ENCODE assay signal across 26 mouse cellular contexts in genomic region chr14:24839056-24839455, GRCm38 (mm10).
DNase-seq lines count a peak whose midpoint lies in the region; ATAC-seq and TF ChIP-seq lines count a peak whose summit lies in the region.
"Had no signal": no experiment of that assay in that cellular context is flagged by ENCODE, and none has a peak within 500 bp of the region (broad histone marks: within the 10 kb centered on the region; RNA-seq: fewer than 3 reads in every experiment).

No protein-coding gene starts in this region.

- DNase-seq in kidney, postnatal 10 days: peak; percentile 28
- DNase-seq in kidney, postnatal 25 days: no peak
- DNase-seq in Patski (ENCODE audit: low read depth, low spot score): peak; percentile 44
- DNase-seq in limb, embryonic 10.5 days (ENCODE audit: low spot score): no peak
- DNase-seq in adrenal gland, adult 18-20 months (ENCODE audit: low spot score in 2 of 2): no peak
- DNase-seq: adrenal gland, adult 2 months; adrenal gland, postnatal 14 days; cerebellum, adult 11 months; cerebellum, adult 2 months; cerebellum, adult 9-11 months; cerebellum, postnatal 25 days; embryo, embryonic 11 days; gastrocnemius, postnatal 10 days; heart, adult 18-20 months; heart, postnatal 14 days; heart, postnatal 4 days had no signal

- no peak overlapping the region for H3K4me2 ChIP-seq in kidney, embryonic 14.5 days (replicated peaks; ENCODE audit: low read depth, low read length)
- H3K4me2 ChIP-seq in kidney, embryonic 15.5 days: no peak overlapping the region
- H3K4me2 ChIP-seq: forebrain, embryonic 13.5 days; heart, embryonic 13.5 days; hindbrain, embryonic 14.5 days had no signal

- CTCF ChIA-PET in Patski (lab: Charles Lee): interaction anchor here (1.0 to 1.6 kb wide), 2 partner anchors 10 to 35 kb away, joined by 3 to 4 read pairs; no protein-coding TSS in a partner anchor

- no peak overlapping the region for H3K27ac ChIP-seq in kidney, embryonic 14.5 days (ENCODE audit: low read depth, low read length)
- no peak overlapping the region for H3K27ac ChIP-seq in kidney, embryonic 15.5 days
- 0 out of 2 replicates have a peak overlapping the region, but pooled peaks have one; percentile 14 for H3K27ac ChIP-seq in limb, embryonic 10.5 days
- H3K27ac ChIP-seq: forebrain, embryonic 13.5 days; heart, embryonic 10.5 days; heart, embryonic 13.5 days; hindbrain, embryonic 14.5 days; hindbrain, postnatal 0 days had no signal

- H3K4me1 ChIP-seq in kidney, embryonic 14.5 days (ENCODE audit: control insufficient read depth, insufficient read depth, low read length): peaks cover 11% of the 10 kb centered on the region; the same call in 1 of the 2 replicates
- peaks cover 11% of the 10 kb centered on the region for H3K4me1 ChIP-seq in kidney, embryonic 15.5 days
- peaks cover 29% of the 10 kb centered on the region for H3K4me1 ChIP-seq in limb, embryonic 10.5 days
- H3K4me1 ChIP-seq: heart, embryonic 13.5 days had no signal

- POLR2A ChIA-PET in Patski (lab: Charles Lee): interaction anchor here (1.0 kb wide), 1 partner anchor 61 kb away, joined by 3 read pairs; no protein-coding TSS in a partner anchor

- no peak for TF ChIP-seq CTCF in Patski (IDR thresholded peaks at IDR 0.05)

- no peaks in the 10 kb centered on the region for H3K9me3 ChIP-seq in kidney, embryonic 14.5 days (ENCODE audit: control insufficient read depth, low read length)
- no peaks in the 10 kb centered on the region for H3K9me3 ChIP-seq in kidney, embryonic 15.5 days (replicated peaks)
- H3K9me3 ChIP-seq in limb, embryonic 10.5 days (replicated peaks): no peaks in the 10 kb centered on the region
- H3K9me3 ChIP-seq: forebrain, embryonic 10.5 days; forebrain, embryonic 13.5 days; heart, embryonic 10.5 days; heart, embryonic 13.5 days had no signal

- H3K27me3 ChIP-seq in kidney, embryonic 14.5 days (ENCODE audit: control insufficient read depth, insufficient read depth, low read length): no peaks in the 10 kb centered on the region
- H3K27me3 ChIP-seq in kidney, embryonic 15.5 days: no peaks in the 10 kb centered on the region
- H3K27me3 ChIP-seq in Patski: no peaks in the 10 kb centered on the region
- H3K27me3 ChIP-seq in limb, embryonic 10.5 days (ENCODE audit: low read depth, poor library complexity, severe bottlenecking): 0 out of 2 replicates have a peak, but pooled peaks cover 3% of the 10 kb centered on the region
- H3K27me3 ChIP-seq: forebrain, embryonic 13.5 days; heart, embryonic 13.5 days had no signal

- no peaks in the 10 kb centered on the region for H3K36me3 ChIP-seq in kidney, embryonic 14.5 days (ENCODE audit: control insufficient read depth, insufficient read depth, low read length)
- no peaks in the 10 kb centered on the region for H3K36me3 ChIP-seq in kidney, embryonic 15.5 days
- H3K36me3 ChIP-seq in limb, embryonic 10.5 days: no peaks in the 10 kb centered on the region
- H3K36me3 ChIP-seq: forebrain, embryonic 10.5 days; heart, embryonic 10.5 days; heart, embryonic 13.5 days had no signal

- 45% methylated on average over 4 of the region's 4 CpGs for WGBS in kidney, embryonic 14.5 days
- 47% methylated on average over 4 of the region's 4 CpGs for WGBS in kidney, embryonic 15.5 days
- 71% methylated on average over 4 of the region's 4 CpGs for WGBS in limb, embryonic 10.5 days

- ATAC-seq in kidney, embryonic 14.5 days (ENCODE audit: low FRiP score, low TSS enrichment): 0 out of 2 replicates have a peak, but pooled peaks have one; percentile 47
- no peak; the same call in 1 of the 2 replicates for ATAC-seq in kidney, embryonic 15.5 days (replicated peaks; ENCODE audit: low FRiP score)
- no peak for ATAC-seq in Patski
- ATAC-seq: forebrain, embryonic 13.5 days; forebrain, embryonic 16.5 days; hindbrain, postnatal 0 days; inflammation-experienced regulatory T-cells, adult 6 months had no signal

- no peak overlapping the region for H3K9ac ChIP-seq in kidney, embryonic 14.5 days (ENCODE audit: low read depth, low read length)
- no peak overlapping the region for H3K9ac ChIP-seq in kidney, embryonic 15.5 days
- H3K9ac ChIP-seq: forebrain, embryonic 13.5 days; heart, embryonic 13.5 days; hindbrain, embryonic 14.5 days had no signal

- in situ Hi-C loops in Patski (cut with MboI; ENCODE audit: low pct_unique_long_range_greater_than_20kb): no loop called here

- no peak overlapping the region for H3K4me3 ChIP-seq in kidney, embryonic 14.5 days (ENCODE audit: low read length)
- no peak overlapping the region for H3K4me3 ChIP-seq in kidney, embryonic 15.5 days (replicated peaks)
- no peak overlapping the region for H3K4me3 ChIP-seq in limb, embryonic 10.5 days
- H3K4me3 ChIP-seq: forebrain, embryonic 10.5 days; forebrain, embryonic 13.5 days; heart, embryonic 10.5 days; heart, embryonic 13.5 days had no signal

Comparison
In these comparisons a context has a peak if more than half of its experiments do, and no peak if none do; other contexts are left out.
1. DNase-seq: peak in kidney, postnatal 10 days (single experiment) and Patski (single experiment); none in kidney, postnatal 25 days (0 of 2), limb, embryonic 10.5 days (single experiment) and adrenal gland, adult 18-20 months (0 of 2).